Mouse (Mus musculus) layer of hippocampus, postnatal 10 days (tissue): Measurements from ENCODE around the gene Ccnjl. TPM values are rescaled to one million over a fixed set of nuclear protein-coding genes. Genes with fewer than 3 reads are reported as not detected.

Experiments
- DNase-seq, 2 experiments: peaks; one replicate each; pipeline ENCODE4 v3.0.0; 2021; ENCODE audit warnings: low spot score in 2 of 2
- total RNA-seq, 2 experiments: library from RNA; stranded (reverse); gene quantifications; 2 replicates each; pipeline ENCODE4 v1.2.3; 2021

The Ccnjl gene
- total RNA-seq, 2 experiments from 2014 or later, result 8.8 to 10.1 TPM

GRCm38 (mm10) chr11:43621769-43622168, 93.2 kb downstream of the Ccnjl start:
- DNase-seq, result no peak

GRCm38 (mm10) chr11:43624341-43624740, 95.8 kb downstream of the Ccnjl start:
- no peak for DNase-seq

GRCm38 (mm10) chr11:43626300-43626926, 97.8 kb downstream of the Ccnjl start:
- peak; percentile 51 for DNase-seq

GRCm38 (mm10) chr11:43626927-43627645, 98.5 kb downstream of the Ccnjl start:
- no peak for DNase-seq

GRCm38 (mm10) chr11:43631645-43632044, 103.1 kb downstream of the Ccnjl start:
- no peak for DNase-seq

GRCm38 (mm10) chr11:43632566-43632965, 104.0 kb downstream of the Ccnjl start:
- DNase-seq, result no peak

GRCm38 (mm10) chr11:43633165-43633564, 104.6 kb downstream of the Ccnjl start:
- no peak for DNase-seq

- peak; percentile 59 to 66 for DNase-seq
Measured at GRCm38 (mm10) chr11:43633658-43634401, 105.2 kb downstream of the Ccnjl start.

Other genes with a start within 250 kb of the Ccnjl start
- 10 to 100 TPM; 21.3 to 23.2 TPM for gene Pttg1, start 102.5 kb upstream of the Ccnjl start, total RNA-seq
- 10 to 100 TPM; 39.4 to 43.8 TPM for gene Slu7, start 95.0 kb upstream of the Ccnjl start, total RNA-seq
- gene C1qtnf2, start 54.5 kb upstream of the Ccnjl start, total RNA-seq, result 1 to 10 TPM; 6.8 to 7.4 TPM
- gene 4933415A04Rik, start 58.3 kb downstream of the Ccnjl start, total RNA-seq, result 1 to 10 TPM; 1.9 to 2.6 TPM
- gene Fabp6, start 72.8 kb downstream of the Ccnjl start, total RNA-seq, result not detected
- 10 to 100 TPM; 66.0 to 70.0 TPM for gene Pwwp2a, start 153.2 kb downstream of the Ccnjl start, total RNA-seq
- 10 to 100 TPM; 49.1 to 53.0 TPM for gene Ttc1, start 219.2 kb downstream of the Ccnjl start, total RNA-seq